Mouse (Mus musculus): ENCODE measurements around the gene Fam19a1. TPM values are rescaled to one million over a fixed set of nuclear protein-coding genes. Genes with fewer than 3 reads are reported as not detected.

Fam19a1 gene
- not detected for total RNA-seq (2023)

DNA sequence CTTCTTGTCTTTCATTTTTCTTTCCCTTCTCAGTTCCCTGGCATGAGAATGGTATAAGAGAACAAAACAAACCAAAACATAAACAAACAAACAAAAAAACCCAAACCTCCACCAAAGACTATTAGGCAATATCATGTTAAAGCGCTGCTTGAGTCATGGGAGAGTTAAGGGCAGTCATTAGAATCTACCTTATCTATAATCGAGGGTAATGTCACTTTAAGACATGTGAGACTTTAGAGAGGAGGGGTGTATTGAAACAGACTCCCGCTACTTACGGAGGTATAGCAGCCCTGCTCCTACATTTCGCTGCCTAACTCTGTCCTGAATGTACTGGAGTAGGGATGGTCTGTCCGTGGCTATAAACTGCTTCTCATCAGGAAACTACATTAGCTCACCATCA lies at the start of gene Fam19a1:
TSS of gene Fam19a1 (plus strand) at position 301 of the 400 bp plus-strand sequence.

DNA sequence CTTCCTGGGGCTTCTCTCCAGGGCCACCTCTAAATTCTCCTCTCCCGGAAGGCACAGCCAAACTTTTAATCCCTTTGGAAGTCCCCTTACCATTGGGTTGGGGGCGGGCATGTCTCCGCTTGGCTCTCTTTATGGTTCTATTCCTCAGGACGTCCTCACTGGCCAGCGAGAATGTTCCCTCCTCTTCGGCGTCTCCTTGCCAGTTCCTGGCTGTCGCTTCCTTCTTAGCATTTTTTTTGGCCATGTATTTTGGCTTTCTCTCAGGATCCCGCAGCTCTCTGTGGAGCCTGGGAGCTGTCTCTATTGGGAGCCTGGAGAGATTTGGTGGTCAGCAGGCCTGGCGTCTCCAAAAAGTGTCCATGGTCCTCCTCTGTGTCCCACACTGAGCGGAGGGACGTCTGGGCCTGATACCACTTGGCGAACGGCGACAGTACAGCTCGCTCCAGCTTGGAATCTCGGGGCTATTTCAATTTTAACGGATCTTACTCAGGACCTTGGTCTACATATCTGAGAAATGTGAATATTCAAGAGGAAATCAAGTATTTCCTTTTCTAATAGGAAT lies 52.9 kb downstream of the Fam19a1 start, which contains the start of gene 1700123L14Rik:
TSS of gene 1700123L14Rik (minus strand) at position 426 of the 562 bp plus-strand sequence.

Other genes starting within 250 kb of the Fam19a1 start
- not detected for gene 1700123L14Rik, start 53.1 kb downstream of the Fam19a1 start, total RNA-seq (2023)